Mouse (Mus musculus): ENCODE measurements around the gene Fndc5. TPM values are rescaled to one million over a fixed set of nuclear protein-coding genes. Genes with fewer than 3 reads are reported as not detected.
A peak's percentile ranks its signal among the peaks of the same experiment; 100 is the strongest.

Gene Fndc5
- polyA plus RNA-seq, 1 experiment from 2014 or later = 1.1 TPM

- Histone ChIP-seq H3K36me3 (replicated peaks) (no peaks in the 10 kb centered on the region), H3K27ac (peak overlapping the region; percentile 25; the same call in 1 of the 2 replicates), H3K4me1 (peaks cover 47% of the 10 kb centered on the region), H3K4me3 (replicated peaks) (no peak overlapping the region), H3K9me3 (no peaks in the 10 kb centered on the region), H3K9ac (no peak overlapping the region), H3K4me2 (no peak overlapping the region), H3K27me3 (peaks cover 64% of the 10 kb centered on the region)
- no peak for ATAC-seq (ENCODE audit: low FRiP score)
- WGBS = 68% methylated on average over 13 of the region's 13 CpGs
Measured at GRCm38 (mm10) chr4:129128582-129129338, 8.0 kb upstream of the Fndc5 start.

DNA sequence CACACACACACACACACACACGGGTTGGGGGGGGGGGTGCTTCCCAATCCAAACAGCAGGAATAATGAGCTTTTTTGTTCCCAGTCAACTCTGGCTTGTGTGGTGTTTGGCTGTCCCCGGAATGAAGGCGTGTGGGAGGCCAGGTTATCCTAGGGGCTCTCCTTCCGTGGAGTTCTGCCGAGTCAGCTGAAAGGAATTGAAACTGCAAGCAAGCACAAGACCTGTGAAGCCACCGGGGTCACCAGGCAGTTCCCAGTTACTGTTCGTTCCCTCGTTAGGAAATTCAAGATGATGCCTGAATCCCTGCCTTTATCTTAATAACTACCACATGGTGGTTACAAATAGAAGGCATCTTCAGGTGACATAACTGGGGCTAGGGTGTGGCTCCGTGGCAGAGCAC, 7.4 kb upstream of the Fndc5 start:
- no peak overlapping the region for H3K4me2 ChIP-seq
- H3K27me3 ChIP-seq = peaks cover 59% of the 10 kb centered on the region
- no peak overlapping the region for H3K4me3 ChIP-seq (replicated peaks)
- H3K4me1 ChIP-seq = peaks cover 46% of the 10 kb centered on the region
- H3K27ac ChIP-seq = no peak overlapping the region
- no peaks in the 10 kb centered on the region for H3K36me3 ChIP-seq (replicated peaks)
- ATAC-seq (ENCODE audit: low FRiP score) = no peak
- WGBS = 51% methylated on average over 9 of the region's 9 CpGs
- H3K9me3 ChIP-seq = no peaks in the 10 kb centered on the region
- H3K9ac ChIP-seq = no peak overlapping the region

- H3K4me1 ChIP-seq = peaks cover 45% of the 10 kb centered on the region
- H3K9me3 ChIP-seq = no peaks in the 10 kb centered on the region
- H3K4me2 ChIP-seq = peak overlapping the region; percentile 42
- H3K4me3 ChIP-seq (replicated peaks) = peak overlapping the region; percentile 15; the same call in 1 of the 2 replicates
- no peaks in the 10 kb centered on the region for H3K36me3 ChIP-seq (replicated peaks)
- no peak overlapping the region for H3K27ac ChIP-seq
- 0 out of 2 replicates have a peak overlapping the region, but pooled peaks have one; percentile 12 for H3K9ac ChIP-seq
- 3% methylated on average over 8 of the region's 8 CpGs for WGBS
- ATAC-seq (ENCODE audit: low FRiP score) = peak; percentile 56; the same call in 1 of the 2 replicates
- peaks cover 54% of the 10 kb centered on the region for H3K27me3 ChIP-seq
Measured at GRCm38 (mm10) chr4:129130149-129130548, 6.7 kb upstream of the Fndc5 start.

DNA sequence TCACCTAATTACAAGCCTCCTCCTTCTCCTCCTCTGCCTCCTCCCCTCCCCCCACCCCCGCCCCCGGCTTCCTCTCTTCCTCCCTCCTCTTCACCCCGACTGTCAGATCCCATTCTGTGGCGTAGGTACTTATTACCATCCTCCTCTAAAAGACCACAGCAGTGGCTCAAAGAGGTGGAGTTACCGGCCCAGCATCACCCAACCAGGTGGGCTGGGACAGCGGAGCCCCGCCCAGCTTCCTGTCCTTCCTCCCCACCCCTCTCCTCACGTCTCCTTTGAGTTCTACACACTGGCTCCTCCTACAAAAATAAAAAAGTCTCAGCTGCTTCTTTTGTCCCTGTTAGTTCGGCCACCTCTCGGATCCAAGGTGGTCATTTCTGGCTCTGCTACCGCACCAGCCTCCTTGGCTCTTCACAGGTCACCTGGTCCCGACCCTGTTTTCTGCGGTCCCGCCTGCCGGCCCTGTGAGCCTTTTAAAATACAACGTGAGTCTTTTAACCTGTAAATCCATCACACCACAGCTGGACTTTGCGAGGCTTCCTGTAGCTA, 6.0 kb upstream of the Fndc5 start:
- Histone ChIP-seq H3K9ac (no peak overlapping the region), H3K4me2 (peak overlapping the region; percentile 42), H3K4me1 (peaks cover 39% of the 10 kb centered on the region), H3K27ac (no peak overlapping the region), H3K36me3 (replicated peaks) (no peaks in the 10 kb centered on the region), H3K9me3 (no peaks in the 10 kb centered on the region), H3K27me3 (peaks cover 54% of the 10 kb centered on the region), H3K4me3 (replicated peaks) (peak overlapping the region; percentile 15)
- 6% methylated on average over 15 of the region's 17 CpGs for WGBS
- peak; percentile 24; the same call in 1 of the 2 replicates for ATAC-seq (ENCODE audit: low FRiP score)

- Histone ChIP-seq H3K4me3 (replicated peaks) (no peak overlapping the region; the same call in 1 of the 2 replicates), H3K9ac (no peak overlapping the region), H3K4me1 (peaks cover 32% of the 10 kb centered on the region), H3K9me3 (no peaks in the 10 kb centered on the region), H3K27me3 (peaks cover 68% of the 10 kb centered on the region), H3K4me2 (peak overlapping the region; percentile 24; the same call in 1 of the 2 replicates), H3K36me3 (replicated peaks) (no peaks in the 10 kb centered on the region), H3K27ac (no peak overlapping the region)
- 9% methylated on average over 15 of the region's 15 CpGs for WGBS
- ATAC-seq (ENCODE audit: low FRiP score) = peak; percentile 49
Measured at GRCm38 (mm10) chr4:129134799-129135585, 1.8 kb upstream of the Fndc5 start.

GRCm38 (mm10) chr4:129135637-129136036, 1.2 kb upstream of the Fndc5 start:
- peaks cover 26% of the 10 kb centered on the region for H3K4me1 ChIP-seq
- H3K36me3 ChIP-seq (replicated peaks) = no peaks in the 10 kb centered on the region
- H3K27ac ChIP-seq = no peak overlapping the region
- no peaks in the 10 kb centered on the region for H3K9me3 ChIP-seq
- WGBS = 57% methylated on average over 2 of the region's 2 CpGs
- ATAC-seq (ENCODE audit: low FRiP score) = no peak
- H3K4me2 ChIP-seq = no peak overlapping the region
- no peak overlapping the region for H3K9ac ChIP-seq
- no peak overlapping the region for H3K4me3 ChIP-seq (replicated peaks)
- peaks cover 64% of the 10 kb centered on the region for H3K27me3 ChIP-seq

GRCm38 (mm10) chr4:129136189-129136578, 615 bp upstream of the Fndc5 start:
- H3K27ac ChIP-seq = no peak overlapping the region
- no peak for ATAC-seq (ENCODE audit: low FRiP score)

DNA sequence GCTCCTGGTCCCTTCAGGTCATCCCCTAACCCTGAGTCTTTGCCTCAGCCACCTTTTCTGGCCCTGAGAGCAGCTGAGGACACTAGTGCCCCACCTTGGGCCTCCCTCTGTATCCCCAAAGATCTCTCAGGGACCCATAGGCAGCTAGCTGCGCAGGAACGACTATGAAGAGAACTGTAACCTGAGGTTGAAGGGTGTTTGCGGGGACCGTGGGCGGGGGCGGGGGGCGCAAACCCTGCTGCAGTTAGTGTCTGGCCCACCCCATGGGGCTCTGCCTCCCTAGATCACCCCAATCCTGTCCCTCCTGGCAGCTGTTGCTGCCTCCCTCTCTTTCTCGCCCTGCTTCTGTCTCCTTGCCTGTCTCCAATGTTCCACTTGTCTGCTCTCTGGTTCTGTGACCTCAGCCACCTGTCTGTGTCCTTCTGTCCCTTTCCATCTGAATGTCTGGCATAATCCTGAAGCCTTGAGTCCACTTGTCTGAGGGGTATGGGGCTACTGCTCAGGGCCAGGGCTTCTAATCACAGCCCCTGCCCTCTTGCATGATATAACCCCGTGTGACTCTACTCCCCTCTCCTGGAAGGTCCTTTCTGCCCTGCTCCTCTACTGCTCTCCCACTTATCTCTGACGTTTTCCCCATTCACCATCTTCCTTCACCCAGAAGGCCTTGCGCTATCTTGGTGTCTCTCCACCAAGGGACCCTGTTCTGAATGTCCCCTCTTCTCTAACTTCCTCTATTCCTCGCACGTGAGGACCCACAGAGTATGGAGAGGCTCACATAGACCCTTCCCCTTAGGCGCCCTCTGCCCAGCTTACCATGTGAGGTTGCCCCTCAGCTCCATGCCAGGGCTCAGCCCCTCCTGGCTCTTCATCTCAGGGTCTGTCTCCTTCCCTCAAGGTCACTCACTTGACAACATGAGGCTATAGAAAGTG, 858 bp downstream of the Fndc5 start:
- Histone ChIP-seq H3K36me3 (replicated peaks) (no peaks in the 10 kb centered on the region), H3K27ac (no peak overlapping the region), H3K4me3 (replicated peaks) (peak overlapping the region; percentile 58), H3K27me3 (peaks cover 49% of the 10 kb centered on the region), H3K4me1 (peaks cover 24% of the 10 kb centered on the region), H3K4me2 (peak overlapping the region; percentile 94), H3K9me3 (no peaks in the 10 kb centered on the region), H3K9ac (peak overlapping the region; percentile 76; the same call in 1 of the 2 replicates)
- ATAC-seq (ENCODE audit: low FRiP score) = no peak
- 43% methylated on average over 14 of the region's 14 CpGs for WGBS

More at GRCm38 (mm10) chr4:129136189-129136578, 615 bp upstream of the Fndc5 start:
- H3K4me3 ChIP-seq (replicated peaks) = peak overlapping the region; percentile 58
- H3K4me2 ChIP-seq = peak overlapping the region; percentile 94
- H3K9me3 ChIP-seq = no peaks in the 10 kb centered on the region
- WGBS = 27% methylated on average over 9 of the region's 9 CpGs
- H3K9ac ChIP-seq = peak overlapping the region; percentile 76
- H3K36me3 ChIP-seq (replicated peaks) = no peaks in the 10 kb centered on the region
- peaks cover 21% of the 10 kb centered on the region for H3K4me1 ChIP-seq
- H3K27me3 ChIP-seq = peaks cover 59% of the 10 kb centered on the region

DNA sequence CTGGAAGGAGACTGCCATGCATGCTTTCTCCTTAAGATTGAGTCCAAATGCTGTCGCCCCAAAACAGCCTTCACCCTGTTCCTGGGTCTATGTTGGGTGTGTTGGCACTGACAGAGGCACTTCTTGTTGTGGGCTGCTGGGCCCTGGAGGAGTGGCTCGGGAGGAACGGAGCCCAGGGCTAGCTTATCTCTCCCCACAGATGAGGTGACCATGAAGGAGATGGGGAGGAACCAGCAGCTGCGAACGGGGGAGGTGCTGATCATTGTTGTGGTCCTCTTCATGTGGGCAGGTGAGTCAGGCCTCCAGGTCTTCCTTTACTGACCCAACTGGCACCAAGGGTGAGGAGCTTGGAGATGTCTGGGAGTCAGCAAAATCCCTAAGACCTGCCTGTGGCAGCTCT, 2.8 kb downstream of the Fndc5 start:
- Histone ChIP-seq H3K27ac (no peak overlapping the region), H3K27me3 (peaks cover 49% of the 10 kb centered on the region), H3K4me1 (peaks cover 33% of the 10 kb centered on the region), H3K9me3 (no peaks in the 10 kb centered on the region), H3K4me2 (no peak overlapping the region), H3K4me3 (replicated peaks) (no peak overlapping the region), H3K36me3 (replicated peaks) (no peaks in the 10 kb centered on the region), H3K9ac (no peak overlapping the region)
- 92% methylated on average over 5 of the region's 5 CpGs for WGBS
- no peak for ATAC-seq (ENCODE audit: low FRiP score)

DNA sequence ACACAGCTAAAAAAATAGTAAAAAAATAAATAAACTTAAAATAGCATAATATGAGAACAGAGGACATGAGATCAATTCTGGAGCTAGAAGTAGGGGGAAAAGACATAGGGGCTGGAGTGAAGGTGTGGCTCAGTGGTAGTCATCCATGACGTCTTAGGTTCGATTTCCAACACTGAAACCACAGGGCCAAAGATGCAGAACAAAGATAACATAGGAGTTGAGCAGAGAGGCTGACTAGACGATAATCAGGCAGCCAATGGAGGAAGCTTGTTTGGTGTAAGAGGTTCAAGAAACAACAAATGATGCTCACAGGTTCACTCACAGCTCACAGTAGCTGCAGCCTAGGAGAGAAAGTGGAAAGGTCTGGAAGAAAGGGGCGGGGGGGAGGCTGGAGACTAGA, 4.0 kb downstream of the Fndc5 start:
- no peak overlapping the region for H3K4me2 ChIP-seq
- H3K4me3 ChIP-seq (replicated peaks) = no peak overlapping the region
- no peak for ATAC-seq (ENCODE audit: low FRiP score)
- WGBS = 81% methylated on average over 4 of the region's 4 CpGs
- H3K4me1 ChIP-seq = peaks cover 37% of the 10 kb centered on the region
- no peak overlapping the region for H3K9ac ChIP-seq
- H3K27ac ChIP-seq = no peak overlapping the region
- H3K9me3 ChIP-seq = no peaks in the 10 kb centered on the region
- H3K27me3 ChIP-seq = peaks cover 39% of the 10 kb centered on the region
- H3K36me3 ChIP-seq (replicated peaks) = no peaks in the 10 kb centered on the region

DNA sequence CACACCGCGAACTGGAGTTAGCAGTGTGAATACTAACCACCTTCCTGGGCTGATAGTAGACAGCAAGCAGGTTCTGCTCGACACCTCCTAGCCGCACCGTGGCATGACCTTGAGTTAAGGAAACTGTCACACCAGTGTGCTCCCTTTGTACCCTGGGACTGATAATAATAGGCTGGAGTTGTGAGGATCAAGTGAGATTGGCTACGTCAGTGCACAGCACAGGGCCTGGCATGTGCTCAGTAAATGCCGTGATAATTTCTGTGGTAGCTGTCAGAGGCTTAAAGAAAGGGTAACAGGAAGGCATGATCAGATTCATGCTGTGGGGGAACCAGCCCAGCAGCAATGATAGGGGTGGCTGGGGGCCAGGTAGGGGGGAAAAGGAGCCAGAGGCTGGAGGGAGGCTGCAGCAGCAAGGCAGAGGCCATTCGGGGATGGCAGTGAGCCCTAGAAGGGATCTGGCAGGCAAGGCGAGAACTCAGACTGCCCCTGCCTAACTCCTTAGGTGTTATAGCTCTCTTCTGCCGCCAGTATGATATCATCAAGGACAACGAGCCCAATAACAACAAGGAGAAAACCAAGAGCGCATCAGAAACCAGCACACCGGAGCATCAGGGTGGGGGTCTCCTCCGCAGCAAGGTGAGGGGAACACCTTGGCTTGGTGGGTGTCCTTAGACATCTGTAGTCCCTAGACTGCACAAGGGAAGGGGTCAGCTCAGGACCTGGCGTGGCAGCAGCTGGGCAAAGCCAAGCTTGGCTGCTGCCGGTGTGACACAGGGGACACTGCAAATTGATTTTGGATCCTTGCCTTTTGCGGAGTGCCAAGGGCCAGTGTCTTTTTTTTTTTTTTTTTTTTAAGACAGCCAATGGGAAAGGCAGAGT, 5.0 kb downstream of the Fndc5 start:
- H3K9me3 ChIP-seq = no peaks in the 10 kb centered on the region
- no peaks in the 10 kb centered on the region for H3K36me3 ChIP-seq (replicated peaks)
- no peak overlapping the region for H3K4me2 ChIP-seq
- ATAC-seq (ENCODE audit: low FRiP score) = no peak
- H3K27ac ChIP-seq = no peak overlapping the region
- H3K4me3 ChIP-seq (replicated peaks) = no peak overlapping the region
- WGBS = 83% methylated on average over 17 of the region's 17 CpGs
- H3K4me1 ChIP-seq = peaks cover 31% of the 10 kb centered on the region
- H3K27me3 ChIP-seq = peaks cover 30% of the 10 kb centered on the region
- H3K9ac ChIP-seq = no peak overlapping the region
